15 mouse cellular contexts compared by ENCODE assay signal in genomic region chr6:49875791-49876190, GRCm38 (mm10). TPM values are rescaled to one million over a fixed set of nuclear protein-coding genes. Genes with fewer than 3 reads are reported as not detected.
DNase-seq lines count a peak whose midpoint lies in the region; ATAC-seq and TF ChIP-seq lines count a peak whose summit lies in the region.
"Had no signal": no experiment of that assay in that cellular context is flagged by ENCODE, and none has a peak within 500 bp of the region (broad histone marks: within the 10 kb centered on the region; RNA-seq: fewer than 3 reads in every experiment).

No protein-coding gene starts in this region.

- peak; percentile 3 to 10 for DNase-seq in layer of hippocampus, adult 18-20 months (ENCODE audit: low spot score in 2 of 2)
- no peak for DNase-seq in layer of hippocampus, adult 2 months (ENCODE audit: low spot score in 2 of 2)
- peak; percentile 4 for DNase-seq in right cerebral cortex, adult 18-20 months
- DNase-seq in right cerebral cortex, postnatal 25 days, result no peak
- DNase-seq in retina, postnatal 1 day, result no peak
- DNase-seq: cerebellum, adult 11-12 months; liver had no signal

- H3K9ac ChIP-seq in forebrain, embryonic 12.5 days, result no peak overlapping the region
- no peak overlapping the region for H3K9ac ChIP-seq in forebrain, embryonic 15.5 days (replicated peaks)
- H3K9ac ChIP-seq: intestine, embryonic 15.5 days had no signal

- peaks cover 9% of the 10 kb centered on the region for H3K4me1 ChIP-seq in forebrain, embryonic 12.5 days
- peaks cover 4% of the 10 kb centered on the region; the same call in 1 of the 2 replicates for H3K4me1 ChIP-seq in forebrain, embryonic 15.5 days
- H3K4me1 ChIP-seq: intestine, embryonic 15.5 days had no signal

- 0 out of 2 replicates have a peak overlapping the region, but pooled peaks have one; percentile 19 for H3K27ac ChIP-seq in forebrain, embryonic 12.5 days
- no peak overlapping the region for H3K27ac ChIP-seq in forebrain, embryonic 15.5 days (replicated peaks)
- no peak overlapping the region for H3K27ac ChIP-seq in layer of hippocampus, adult 2 months
- H3K27ac ChIP-seq: intestine, embryonic 15.5 days had no signal

- no peaks in the 10 kb centered on the region for H3K36me3 ChIP-seq in forebrain, embryonic 12.5 days (replicated peaks)
- H3K36me3 ChIP-seq in forebrain, embryonic 15.5 days, result no peaks in the 10 kb centered on the region
- H3K36me3 ChIP-seq: intestine, embryonic 15.5 days had no signal

- no peak overlapping the region for H3K4me3 ChIP-seq in forebrain, embryonic 12.5 days (replicated peaks)
- no peak overlapping the region for H3K4me3 ChIP-seq in forebrain, embryonic 15.5 days
- no peak overlapping the region for H3K4me3 ChIP-seq in layer of hippocampus, adult 2 months
- H3K4me3 ChIP-seq: erythroblast, embryonic 14.5 days; intestine, embryonic 15.5 days; megakaryocyte, embryonic 14.5 days had no signal

- no peak for ATAC-seq in forebrain, embryonic 12.5 days (ENCODE audit: low FRiP score)
- no peak for ATAC-seq in forebrain, embryonic 15.5 days (replicated peaks)
- ATAC-seq: intestine, embryonic 15.5 days had no signal

- 75% methylated on average over 6 of the region's 6 CpGs for whole genome bisulfite sequencing in forebrain, embryonic 12.5 days
- 54% methylated on average over 6 of the region's 6 CpGs for WGBS in forebrain, embryonic 15.5 days

- TF ChIP-seq CTCF in layer of hippocampus, adult 2 months (conservative IDR thresholded peaks at IDR 0.05), result no peak

- H3K4me2 ChIP-seq in forebrain, embryonic 12.5 days, result no peak overlapping the region
- H3K4me2 ChIP-seq in forebrain, embryonic 15.5 days (replicated peaks), result no peak overlapping the region
- H3K4me2 ChIP-seq: intestine, embryonic 15.5 days had no signal

- H3K9me3 ChIP-seq in forebrain, embryonic 12.5 days, result no peaks in the 10 kb centered on the region
- H3K9me3 ChIP-seq in forebrain, embryonic 15.5 days, result no peaks in the 10 kb centered on the region
- H3K9me3 ChIP-seq: intestine, embryonic 15.5 days; megakaryocyte, embryonic 14.5 days had no signal

- no peaks in the 10 kb centered on the region for H3K27me3 ChIP-seq in forebrain, embryonic 12.5 days
- H3K27me3 ChIP-seq in forebrain, embryonic 15.5 days, result no peaks in the 10 kb centered on the region
- H3K27me3 ChIP-seq: intestine, embryonic 15.5 days had no signal

RNA-seq across cellular contexts. Expression of gene Npy, which starts 53.3 kb away (rescaled TPM):
- polyA plus RNA-seq in forebrain, embryonic 12.5 days (2016; fragmentation: Nextera tagmentation; extraction: Ambion mirVana), result 25.0 and 26.4 TPM in 2 replicates
- 117 and 127 TPM in 2 replicates for polyA plus RNA-seq in forebrain, embryonic 15.5 days (2015; fragmentation: Nextera tagmentation; extraction: Ambion mirVana)
- total RNA-seq in layer of hippocampus, adult 18-20 months (2021), result 100 to 1,000 TPM; 118 to 151 TPM
- 100 to 1,000 TPM; 140 to 160 TPM for total RNA-seq in layer of hippocampus, adult 2 months (2021)
- total RNA-seq: granulocyte monocyte progenitor cell, adult 5-6 weeks; monocyte, adult 5-6 weeks had no signal
- polyA plus RNA-seq: C2C12 had no signal

Comparison
In these comparisons a context has a peak if more than half of its experiments do, and no peak if none do; other contexts are left out.
1. DNase-seq: peak in layer of hippocampus, adult 18-20 months (2 of 2) and right cerebral cortex, adult 18-20 months (single experiment); none in layer of hippocampus, adult 2 months (0 of 2), right cerebral cortex, postnatal 25 days (single experiment) and retina, postnatal 1 day (single experiment).